Mouse (Mus musculus) mesoderm, embryonic 11.5 days (tissue): Measurements from ENCODE around the gene Grid1.

ENCODE experiments used
- DNase-seq: peaks from one replicate; pipeline ENCODE4 v3.0.0-alpha.2; 2012; ENCODE audit warnings: low read depth, low spot score

The Grid1 gene

GRCm38 (mm10) chr14:34837145-34837544, 17.2 kb downstream of the Grid1 start:
- DNase-seq = no peak

GRCm38 (mm10) chr14:34838999-34839398, 19.1 kb downstream of the Grid1 start:
- no peak for DNase-seq

- DNase-seq = no peak
Measured at GRCm38 (mm10) chr14:34839898-34840297, 20.0 kb downstream of the Grid1 start.

GRCm38 (mm10) chr14:34843579-34843978, 23.7 kb downstream of the Grid1 start:
- DNase-seq = no peak

- DNase-seq = no peak
Measured at GRCm38 (mm10) chr14:34844166-34844565, 24.3 kb downstream of the Grid1 start.

- no peak for DNase-seq
Measured at GRCm38 (mm10) chr14:34846799-34847198, 26.9 kb downstream of the Grid1 start.

- DNase-seq = no peak
Measured at GRCm38 (mm10) chr14:34847625-34848024, 27.7 kb downstream of the Grid1 start.

- DNase-seq = no peak
Measured at GRCm38 (mm10) chr14:34860891-34861780, 41.2 kb downstream of the Grid1 start.

GRCm38 (mm10) chr14:34867266-34867665, 47.4 kb downstream of the Grid1 start:
- peak; percentile 73 for DNase-seq

- no peak for DNase-seq
Measured at GRCm38 (mm10) chr14:34868513-34869260, 48.8 kb downstream of the Grid1 start.

GRCm38 (mm10) chr14:34879996-34880395, 60.1 kb downstream of the Grid1 start:
- DNase-seq = no peak

GRCm38 (mm10) chr14:34880431-34881421, 60.8 kb downstream of the Grid1 start:
- no peak for DNase-seq

GRCm38 (mm10) chr14:34884194-34884593, 64.3 kb downstream of the Grid1 start:
- DNase-seq = no peak

- no peak for DNase-seq
Measured at GRCm38 (mm10) chr14:34884611-34885010, 64.7 kb downstream of the Grid1 start.

- DNase-seq = no peak
Measured at GRCm38 (mm10) chr14:34891769-34892532, 72.0 kb downstream of the Grid1 start.

- DNase-seq = peak; percentile 39
Measured at GRCm38 (mm10) chr14:34896253-34896982, 76.5 kb downstream of the Grid1 start.

- DNase-seq = no peak
Measured at GRCm38 (mm10) chr14:34903854-34904253, 83.9 kb downstream of the Grid1 start.

GRCm38 (mm10) chr14:34905697-34906096, 85.8 kb downstream of the Grid1 start:
- DNase-seq = no peak

- no peak for DNase-seq
Measured at GRCm38 (mm10) chr14:34908366-34908765, 88.5 kb downstream of the Grid1 start.

- DNase-seq = no peak
Measured at GRCm38 (mm10) chr14:34908804-34909203, 88.9 kb downstream of the Grid1 start.
